Mouse (Mus musculus) gastrocnemius, postnatal 36 days (tissue): Measurements from ENCODE around the gene Sat2. TPM values are rescaled to one million over a fixed set of nuclear protein-coding genes. Genes with fewer than 3 reads are reported as not detected.

ENCODE experiments used
- DNase-seq, 2 experiments: peaks; one replicate each; pipeline ENCODE4 v3.0.0; 2022
- intact Hi-C: fragments of 180-260 bp; cut with DNase I; formaldehyde crosslinking; loops from one replicate; pipeline ENCODE4 v1.15.1; 2025
- microRNA-seq, 2 experiments: library from miRNA; unstranded; fragments of <30 nt; microRNA quantifications; one replicate each; pipeline ENCODE4 v1.2.0; 2021
- total RNA-seq, 2 experiments: library from RNA; stranded (reverse); gene quantifications; 2 replicates each; pipeline ENCODE4 v1.2.3; 2021

The Sat2 gene
- total RNA-seq, 2 experiments from 2014 or later = 3.0 to 3.2 TPM

GRCm38 (mm10) chr11:69665457-69665960, 43.7 kb downstream of the Sat2 start:
- intact Hi-C loops = no loop called here
- DNase-seq = no peak

- no peak for DNase-seq
- intact Hi-C loops = no loop called here
These were observed 44.3 kb downstream of the Sat2 start, which contains the start of gene Cd68 for GRCm38 (mm10) chr11:69665961-69666664. Gene Cd68, minus strand, starts transcription at chr11:69666153.

- intact Hi-C loops = no loop called here
- DNase-seq = no peak
These were observed 44.8 kb downstream of the Sat2 start for GRCm38 (mm10) chr11:69666665-69667005.

- DNase-seq = peak; percentile 91 to 95
- intact Hi-C loops = no loop called here
These were observed 49.2 kb downstream of the Sat2 start for GRCm38 (mm10) chr11:69670786-69671725.

GRCm38 (mm10) chr11:69671726-69672124, 49.9 kb downstream of the Sat2 start:
- intact Hi-C loops = no loop called here
- DNase-seq = no peak

- intact Hi-C loops = no loop called here
- peak; percentile 99 to 100 for DNase-seq
These were observed 50.4 kb downstream of the Sat2 start, which contains the start of gene Eif4a1 for GRCm38 (mm10) chr11:69672211-69672706. Gene Eif4a1, minus strand, starts transcription at chr11:69672423.

Small RNAs within 50 kb of the gene (microRNA-seq; reads per million reads assigned to microRNA genes)
- gene Mir1934 (1.4 to 3.0 reads per million in 2 experiments), gene Mir467f (0 reads per million in 2 experiments)

Other genes with a start within 250 kb of the Sat2 start
- gene Naa38, start 226.5 kb upstream of the Sat2 start, total RNA-seq = 10 to 100 TPM; 58.8 to 67.0 TPM
- gene Cyb5d1, start 226.4 kb upstream of the Sat2 start, total RNA-seq = 10 to 100 TPM; 24.6 to 26.2 TPM
- gene Tmem88, start 223.8 kb upstream of the Sat2 start, total RNA-seq = 1 to 10 TPM; 6.3 to 7.9 TPM
- 10 to 100 TPM; 23.0 to 27.2 TPM for gene Kdm6b, start 208.3 kb upstream of the Sat2 start, total RNA-seq
- under 1 TPM; 0.13 to 0.27 TPM for gene Dnah2, start 72.9 kb upstream of the Sat2 start, total RNA-seq
- gene Efnb3, start 61.8 kb upstream of the Sat2 start, total RNA-seq = under 1 TPM; 0.23 to 0.62 TPM
- gene Wrap53, start 41.8 kb upstream of the Sat2 start, total RNA-seq = 1 to 10 TPM; 2.6 to 2.8 TPM
- 10 to 100 TPM; 10.7 to 15.8 TPM for gene Trp53, start 41.7 kb upstream of the Sat2 start, total RNA-seq
- gene Atp1b2, start 16.1 kb upstream of the Sat2 start, total RNA-seq = 100 to 1,000 TPM; 380 to 461 TPM
- gene Shbg, start 4.1 kb upstream of the Sat2 start, total RNA-seq = not detected
- 10 to 100 TPM; 77.7 to 91.9 TPM for gene Fxr2, start 11.0 kb downstream of the Sat2 start, total RNA-seq
- gene Sox15, start 33.3 kb downstream of the Sat2 start, total RNA-seq = not detected
- 1 to 10 TPM; 8.0 to 8.3 TPM for gene Mpdu1, start 40.6 kb downstream of the Sat2 start, total RNA-seq
- 1 to 10 TPM; 2.6 to 3.2 TPM for gene Cd68, start 44.1 kb downstream of the Sat2 start, total RNA-seq
- gene Eif4a1, start 50.4 kb downstream of the Sat2 start, total RNA-seq = 100 to 1,000 TPM in 1 of 2 experiments, 10 to 100 TPM in 1; 74.1 to 103 TPM
- 10 to 100 TPM; 22.7 TPM for gene Senp3, start 60.1 kb downstream of the Sat2 start, total RNA-seq
- gene Tnfsf13, start 63.8 kb downstream of the Sat2 start, total RNA-seq = under 1 TPM; 0.39 to 0.92 TPM
- gene Tnfsf12, start 73.8 kb downstream of the Sat2 start, total RNA-seq = 10 to 100 TPM in 1 of 2 experiments, 1 to 10 TPM in 1; 8.6 to 10.4 TPM
- 1 to 10 TPM; 1.3 to 1.5 TPM for gene Tnfsfm13, start 74.1 kb downstream of the Sat2 start, total RNA-seq
- gene Polr2a, start 136.6 kb downstream of the Sat2 start, total RNA-seq = 10 to 100 TPM; 28.7 to 29.2 TPM
- gene Slc35g3, start 139.9 kb downstream of the Sat2 start, total RNA-seq = not detected
- 10 to 100 TPM; 24.3 to 26.2 TPM for gene Zbtb4, start 143.9 kb downstream of the Sat2 start, total RNA-seq
- gene Chrnb1, start 173.9 kb downstream of the Sat2 start, total RNA-seq = 10 to 100 TPM; 29.2 to 33.1 TPM
- 1 to 10 TPM; 4.6 to 4.8 TPM for gene Fgf11, start 179.8 kb downstream of the Sat2 start, total RNA-seq
- under 1 TPM; 0.12 to 0.20 TPM for gene Tmem102, start 183.6 kb downstream of the Sat2 start, total RNA-seq
- gene Gm39566, start 193.3 kb downstream of the Sat2 start, total RNA-seq = not detected
- gene Spem2, start 196.4 kb downstream of the Sat2 start, total RNA-seq = not detected
- not detected for gene Spem1, start 200.2 kb downstream of the Sat2 start, total RNA-seq
- 1 to 10 TPM; 2.4 to 2.9 TPM for gene Nlgn2, start 215.8 kb downstream of the Sat2 start, total RNA-seq
- gene Tmem256, start 216.5 kb downstream of the Sat2 start, total RNA-seq = 100 to 1,000 TPM; 104 to 140 TPM
- 10 to 100 TPM; 10.6 to 11.2 TPM for gene Plscr3, start 224.4 kb downstream of the Sat2 start, total RNA-seq
- not detected for gene Tnk1, start 236.7 kb downstream of the Sat2 start, total RNA-seq